Mouse (Mus musculus): ENCODE results near the gene Zmiz1. TPM values are rescaled to one million over a fixed set of nuclear protein-coding genes. Genes with fewer than 3 reads are reported as not detected.

Gene Zmiz1
- polyA plus RNA-seq, 1 experiment, result 52.6 TPM

DNA sequence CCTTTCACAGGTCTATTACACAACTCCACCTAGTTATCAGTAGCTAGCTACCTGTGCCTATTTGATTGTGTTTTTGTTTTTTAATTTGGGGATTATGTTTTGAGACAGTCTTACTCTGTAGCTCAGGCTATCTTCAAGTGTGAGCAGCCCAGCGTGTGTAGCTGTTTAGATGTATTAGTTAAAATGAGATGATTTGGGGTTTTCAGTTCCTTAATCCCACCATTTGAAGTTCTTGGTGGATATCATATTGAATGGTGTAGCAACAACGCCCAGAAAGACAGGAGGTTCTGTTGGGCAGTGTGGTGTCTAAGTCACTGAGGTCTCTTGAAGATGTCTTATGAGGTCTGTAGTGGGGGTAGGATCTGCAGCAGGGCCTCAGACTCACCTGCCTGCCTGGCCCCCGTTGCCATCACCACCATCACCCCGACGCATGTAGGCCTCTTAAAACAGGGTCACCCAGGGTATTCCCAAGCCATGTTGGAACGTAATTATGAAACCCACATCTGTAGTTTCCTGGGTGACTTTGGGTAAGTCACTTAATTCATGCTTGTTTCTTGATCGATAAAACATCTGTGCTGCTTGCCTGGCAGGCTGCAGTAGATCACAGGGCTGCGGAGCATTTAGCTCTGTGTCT lies 155.1 kb downstream of the Zmiz1 start:
- DNase-seq, result no peak
- Histone ChIP-seq H3K4me3 (replicated peaks; ENCODE audit: extremely low read depth, low read depth, low read length) (no peak overlapping the region), H3K4me1 (ENCODE audit: control insufficient read depth, insufficient read depth, low read length) (peaks cover 34% of the 10 kb centered on the region)
- TF ChIP-seq CTCF (IDR thresholded peaks at IDR 0.05; ENCODE audit: insufficient read depth, low read length) (no peak), POLR2A (IDR thresholded peaks at IDR 0.05; ENCODE audit: borderline replicate concordance, extremely low read depth, low read depth, low read length) (no peak)
- 60% methylated on average over 8 of the region's 8 CpGs for WGBS

DNA sequence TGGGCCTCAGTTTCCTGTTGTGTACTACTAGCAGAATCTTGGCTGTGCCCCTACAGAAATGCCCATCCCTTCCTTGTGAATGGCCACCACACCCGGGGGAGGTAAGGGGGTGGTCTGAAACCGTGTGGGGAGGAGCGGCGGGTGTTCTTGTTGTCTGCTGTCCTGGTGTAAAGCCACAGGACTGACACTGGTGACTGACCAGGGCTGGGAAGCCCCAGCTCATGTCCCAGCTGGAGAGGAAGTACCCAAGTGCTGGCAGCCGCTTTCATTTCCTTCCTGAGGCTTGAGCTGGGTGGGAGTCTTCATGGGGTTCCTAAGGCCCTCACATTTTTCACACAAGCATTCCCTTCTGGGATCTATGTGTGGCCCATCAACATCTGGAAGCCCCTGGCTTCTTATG lies 155.7 kb downstream of the Zmiz1 start:
- no peak for DNase-seq
- Histone ChIP-seq H3K4me3 (replicated peaks; ENCODE audit: extremely low read depth, low read depth, low read length) (no peak overlapping the region), H3K4me1 (ENCODE audit: control insufficient read depth, insufficient read depth, low read length) (peaks cover 34% of the 10 kb centered on the region)
- TF ChIP-seq CTCF (IDR thresholded peaks at IDR 0.05; ENCODE audit: insufficient read depth, low read length), result no peak
- TF ChIP-seq POLR2A (IDR thresholded peaks at IDR 0.05; ENCODE audit: borderline replicate concordance, extremely low read depth, low read depth, low read length), result no peak
- 28% methylated on average over 5 of the region's 5 CpGs for WGBS

DNA sequence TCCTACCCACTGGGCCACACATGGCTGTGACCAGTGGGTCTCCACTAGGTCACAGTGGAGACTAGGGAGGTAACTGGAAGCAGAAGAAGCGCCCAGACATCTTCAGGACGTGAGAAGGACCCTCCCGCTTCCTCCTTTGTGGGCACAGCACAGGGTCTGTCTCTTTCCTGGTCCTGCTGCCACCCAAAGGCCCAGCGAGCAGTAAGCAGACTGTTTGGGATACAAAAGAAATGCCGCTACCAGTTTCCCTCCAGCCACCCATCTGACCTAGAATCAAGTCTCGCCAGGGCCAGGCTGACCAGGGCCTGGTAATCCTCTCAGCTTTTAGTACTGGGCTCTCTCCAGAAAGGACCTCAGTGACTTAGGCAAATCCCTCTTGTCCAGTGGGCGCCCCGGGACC lies 156.6 kb downstream of the Zmiz1 start:
- Histone ChIP-seq H3K4me3 (replicated peaks; ENCODE audit: extremely low read depth, low read depth, low read length) (no peak overlapping the region), H3K4me1 (ENCODE audit: control insufficient read depth, insufficient read depth, low read length) (peaks cover 32% of the 10 kb centered on the region)
- no peak for DNase-seq
- WGBS, result 70% methylated on average over 8 of the region's 8 CpGs
- no peak for TF ChIP-seq CTCF (IDR thresholded peaks at IDR 0.05; ENCODE audit: insufficient read depth, low read length)

DNA sequence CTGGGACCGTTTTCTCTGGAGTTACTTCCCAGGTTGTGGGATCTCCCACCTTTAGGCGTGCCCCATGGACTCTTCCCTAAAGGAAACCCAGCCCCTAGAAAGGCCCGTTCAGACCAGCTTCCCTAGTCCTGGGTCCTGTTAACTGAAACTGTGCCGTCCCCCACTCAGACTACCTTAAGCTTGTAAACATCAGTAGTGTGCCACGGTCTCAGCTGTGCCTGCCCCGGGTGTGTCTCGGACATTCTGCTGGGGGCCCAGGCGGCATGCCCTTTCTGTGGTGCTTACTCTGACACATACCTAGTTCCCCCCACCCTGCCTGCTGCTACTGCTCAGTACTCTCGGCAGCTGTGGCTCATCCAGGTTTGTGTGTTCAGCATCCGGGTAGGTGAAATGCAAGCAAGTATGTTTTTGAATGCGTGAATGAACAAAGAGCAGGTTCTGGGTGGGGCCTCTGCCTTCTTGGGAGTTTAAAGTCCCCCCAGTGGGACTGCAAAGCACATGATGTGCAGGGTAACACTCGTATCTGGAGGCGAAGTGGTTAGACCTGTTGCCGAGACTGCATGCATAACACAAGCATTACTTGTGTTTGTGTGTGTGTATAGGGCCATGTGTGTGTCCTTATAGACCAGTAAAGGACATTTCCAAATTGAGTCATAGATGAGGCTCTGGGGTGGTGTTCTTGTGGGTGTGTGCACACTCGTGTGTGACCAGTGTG lies 157.2 kb downstream of the Zmiz1 start:
- 62% methylated on average over 15 of the region's 15 CpGs for WGBS
- Histone ChIP-seq H3K4me1 (ENCODE audit: control insufficient read depth, insufficient read depth, low read length) (peaks cover 37% of the 10 kb centered on the region), H3K4me3 (replicated peaks; ENCODE audit: extremely low read depth, low read depth, low read length) (no peak overlapping the region)
- DNase-seq, result no peak
- TF ChIP-seq POLR2A (IDR thresholded peaks at IDR 0.05; ENCODE audit: borderline replicate concordance, extremely low read depth, low read depth, low read length) (no peak), CTCF (IDR thresholded peaks at IDR 0.05; ENCODE audit: insufficient read depth, low read length) (no peak)

DNA sequence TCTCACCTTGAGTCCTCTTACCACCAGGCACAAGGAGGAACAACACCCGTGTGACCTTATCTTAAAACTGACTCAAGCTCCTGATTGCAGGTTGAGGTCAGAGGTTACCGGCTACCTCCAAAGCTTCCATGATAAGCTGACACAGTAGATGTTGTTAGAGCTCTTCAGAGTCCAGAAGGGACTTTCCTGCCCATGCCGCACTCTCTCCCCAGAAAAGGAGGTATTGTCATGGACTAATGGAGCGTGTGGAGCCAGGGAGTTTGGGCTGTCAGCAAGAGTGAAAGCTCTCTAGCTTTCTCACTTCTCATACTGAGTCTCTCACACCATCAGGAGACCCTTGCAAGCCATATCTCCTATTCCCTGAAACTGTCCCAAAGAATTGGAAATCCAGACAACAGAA lies 158.3 kb downstream of the Zmiz1 start:
- WGBS, result 57% methylated on average over 4 of the region's 4 CpGs
- Histone ChIP-seq H3K4me3 (replicated peaks; ENCODE audit: extremely low read depth, low read depth, low read length) (no peak overlapping the region), H3K4me1 (ENCODE audit: control insufficient read depth, insufficient read depth, low read length) (peaks cover 38% of the 10 kb centered on the region)
- TF ChIP-seq POLR2A (IDR thresholded peaks at IDR 0.05; ENCODE audit: borderline replicate concordance, extremely low read depth, low read depth, low read length), result no peak
- no peak for TF ChIP-seq CTCF (IDR thresholded peaks at IDR 0.05; ENCODE audit: insufficient read depth, low read length)
- DNase-seq, result no peak

DNA sequence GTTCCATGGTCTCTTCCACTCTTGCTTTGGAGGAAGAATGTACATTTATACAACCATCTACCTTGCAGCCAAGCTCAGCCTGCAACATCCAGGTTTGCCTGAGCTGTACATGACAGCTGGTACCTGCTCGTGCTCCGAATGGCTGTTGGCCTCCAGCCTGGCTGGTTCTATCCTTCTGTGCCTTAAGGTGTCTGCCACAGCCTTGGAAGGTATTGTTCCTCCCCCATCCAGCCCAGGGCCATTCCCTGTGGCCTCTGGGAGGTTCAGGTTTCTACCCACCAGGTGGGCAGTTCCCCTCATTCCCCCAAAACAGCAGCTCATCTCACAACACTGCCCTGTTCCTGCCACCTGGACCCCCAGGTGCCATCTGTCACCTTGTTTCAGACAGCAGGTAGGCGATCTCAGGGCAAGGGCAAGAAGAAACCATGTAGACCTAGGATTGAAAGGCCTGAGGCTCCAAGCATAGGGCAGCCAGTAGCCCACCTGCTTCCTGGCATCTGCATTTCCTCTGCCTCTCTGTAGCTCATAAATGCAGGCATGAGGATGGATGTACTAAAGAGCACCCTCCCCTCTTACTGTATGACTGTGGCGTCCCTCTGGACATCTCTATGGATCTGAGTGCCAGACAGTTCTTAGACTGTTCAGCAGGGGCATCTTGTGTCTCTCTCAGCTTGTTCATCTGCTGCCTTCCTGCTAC lies 160.2 kb downstream of the Zmiz1 start:
- peaks cover 34% of the 10 kb centered on the region for H3K4me1 ChIP-seq (ENCODE audit: control insufficient read depth, insufficient read depth, low read length)
- 81% methylated on average over 4 of the region's 4 CpGs for WGBS
- no peak overlapping the region for H3K4me3 ChIP-seq (replicated peaks; ENCODE audit: extremely low read depth, low read depth, low read length)
- no peak for TF ChIP-seq POLR2A (IDR thresholded peaks at IDR 0.05; ENCODE audit: borderline replicate concordance, extremely low read depth, low read depth, low read length)
- TF ChIP-seq CTCF (IDR thresholded peaks at IDR 0.05; ENCODE audit: insufficient read depth, low read length), result no peak
- no peak for DNase-seq

DNA sequence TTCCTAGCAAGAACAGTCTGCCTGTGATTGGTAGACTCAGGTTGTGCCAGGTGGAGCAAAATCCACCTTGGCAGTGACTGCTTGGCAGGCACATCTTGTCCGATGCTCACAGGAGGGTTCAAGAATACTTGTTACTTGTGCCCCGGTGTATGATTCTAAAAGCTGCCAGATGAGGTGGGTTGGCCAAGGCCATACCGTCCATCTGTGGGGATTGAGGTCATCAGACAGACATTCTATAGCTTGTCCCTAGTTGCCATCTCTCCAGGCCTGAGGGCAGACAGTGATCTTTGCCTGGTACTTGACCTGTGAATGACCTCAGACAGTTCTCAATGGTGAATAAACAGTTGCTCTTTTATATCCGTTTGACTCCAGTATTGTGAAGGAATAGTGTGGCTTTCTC lies 161.8 kb downstream of the Zmiz1 start:
- Histone ChIP-seq H3K4me3 (replicated peaks; ENCODE audit: extremely low read depth, low read depth, low read length) (no peak overlapping the region), H3K4me1 (ENCODE audit: control insufficient read depth, insufficient read depth, low read length) (peaks cover 25% of the 10 kb centered on the region)
- no peak for TF ChIP-seq CTCF (IDR thresholded peaks at IDR 0.05; ENCODE audit: insufficient read depth, low read length)
- TF ChIP-seq POLR2A (IDR thresholded peaks at IDR 0.05; ENCODE audit: borderline replicate concordance, extremely low read depth, low read depth, low read length), result no peak
- WGBS, result 36% methylated on average over 4 of the region's 4 CpGs
- no peak for DNase-seq

DNA sequence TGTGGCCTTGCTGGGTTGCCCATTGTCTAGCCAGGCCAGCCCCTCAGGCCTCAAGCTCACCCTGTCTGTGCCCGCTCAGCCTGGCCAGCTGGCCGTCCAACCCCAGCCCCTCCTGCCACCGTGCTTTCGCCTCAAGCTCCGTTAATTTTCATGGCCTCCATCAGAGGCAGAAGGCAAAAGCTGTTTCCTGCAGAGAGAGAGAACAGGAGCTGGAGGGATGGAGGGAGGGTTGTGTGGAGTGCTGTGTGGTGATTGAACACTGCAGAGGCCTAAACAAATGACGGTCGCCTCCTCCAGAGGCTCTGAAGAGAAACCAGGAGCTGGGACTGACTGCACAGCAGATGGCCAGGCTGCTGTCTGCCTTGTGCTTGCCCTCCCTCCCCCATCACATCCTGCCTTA lies 164.7 kb downstream of the Zmiz1 start:
- 60% methylated on average over 7 of the region's 7 CpGs for WGBS
- no peak overlapping the region for H3K4me3 ChIP-seq (replicated peaks; ENCODE audit: extremely low read depth, low read depth, low read length)
- peaks cover 28% of the 10 kb centered on the region for H3K4me1 ChIP-seq (ENCODE audit: control insufficient read depth, insufficient read depth, low read length)
- TF ChIP-seq CTCF (IDR thresholded peaks at IDR 0.05; ENCODE audit: insufficient read depth, low read length) (no peak), POLR2A (IDR thresholded peaks at IDR 0.05; ENCODE audit: borderline replicate concordance, extremely low read depth, low read depth, low read length) (no peak)
- no peak for DNase-seq

DNA sequence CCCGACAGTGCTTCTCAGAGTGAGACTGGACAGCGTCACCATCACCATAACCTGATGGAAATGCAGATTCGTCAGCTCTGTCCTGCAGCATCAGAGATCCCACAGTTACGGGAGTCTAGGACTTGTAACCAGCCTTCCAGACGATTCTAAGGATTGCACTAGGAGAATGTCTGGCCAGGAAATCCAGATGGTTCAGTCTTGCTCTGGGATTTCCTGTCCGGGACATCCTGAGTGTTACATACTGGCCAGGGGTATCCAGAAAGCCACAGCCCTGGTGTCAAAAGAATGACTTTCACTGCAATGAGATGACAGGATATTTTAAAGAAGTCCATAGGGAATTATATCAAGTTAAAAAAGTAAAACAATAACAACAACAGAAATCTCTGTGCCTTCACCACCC lies 165.7 kb downstream of the Zmiz1 start:
- 52% methylated on average over 6 of the region's 6 CpGs for WGBS
- no peak for DNase-seq
- Histone ChIP-seq H3K4me3 (replicated peaks; ENCODE audit: extremely low read depth, low read depth, low read length) (no peak overlapping the region), H3K4me1 (ENCODE audit: control insufficient read depth, insufficient read depth, low read length) (peaks cover 23% of the 10 kb centered on the region)
- TF ChIP-seq POLR2A (IDR thresholded peaks at IDR 0.05; ENCODE audit: borderline replicate concordance, extremely low read depth, low read depth, low read length) (no peak), CTCF (IDR thresholded peaks at IDR 0.05; ENCODE audit: insufficient read depth, low read length) (no peak)
